Mouse (Mus musculus) spleen, adult 18-20 months (tissue): ENCODE measurements around the gene Pnldc1.
"Not testable (repeated sequence)": the region's sequence is repeated elsewhere in the genome, so short reads cannot be mapped to it uniquely, and the experiment has no call there.

Source experiments
- DNase-seq, 2 experiments: peaks; one replicate each; pipeline ENCODE4 v3.0.0; 2022; ENCODE audit warnings: mixed read lengths in 2 of 2

The Pnldc1 gene

DNA sequence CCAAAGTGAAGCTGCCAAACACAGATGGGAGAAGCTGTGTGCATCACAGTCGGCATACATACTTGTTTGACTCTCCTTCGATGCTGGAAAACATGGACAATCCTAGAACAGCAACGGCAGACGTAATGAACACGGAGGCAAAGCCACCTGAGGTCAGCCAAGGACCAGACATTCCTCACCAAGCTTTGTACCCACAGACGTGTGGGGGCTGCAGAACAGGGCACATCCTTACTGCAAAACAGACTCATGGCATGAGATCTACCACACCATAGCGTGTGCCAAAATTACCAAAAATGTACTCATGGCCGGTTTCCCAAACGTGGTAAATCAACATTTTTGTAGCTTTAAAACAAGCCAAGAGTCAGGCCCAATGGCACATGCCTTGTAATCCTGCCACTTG, 3.6 kb downstream of the Pnldc1 start:
- DNase-seq = no peak

DNA sequence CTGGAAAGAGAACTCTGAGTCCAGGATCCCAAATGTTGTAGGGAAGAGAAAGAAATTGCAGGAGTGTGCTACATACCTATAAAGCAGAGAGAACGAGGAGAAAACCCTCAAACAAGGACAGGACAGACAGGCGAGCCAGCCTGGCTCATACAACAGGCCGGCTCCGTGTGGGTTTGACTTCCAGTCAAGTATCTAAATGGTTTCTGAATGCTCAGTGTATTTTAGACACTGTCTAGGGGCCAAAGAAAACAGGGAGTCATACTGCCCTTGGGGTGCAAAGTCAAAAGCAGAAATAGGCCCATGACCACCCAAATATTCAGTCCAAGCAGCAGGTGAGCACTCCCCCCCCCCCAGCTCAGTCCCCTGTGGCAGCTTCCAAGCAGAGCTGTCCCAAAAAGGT, 4.2 kb downstream of the Pnldc1 start:
- DNase-seq = no peak

DNA sequence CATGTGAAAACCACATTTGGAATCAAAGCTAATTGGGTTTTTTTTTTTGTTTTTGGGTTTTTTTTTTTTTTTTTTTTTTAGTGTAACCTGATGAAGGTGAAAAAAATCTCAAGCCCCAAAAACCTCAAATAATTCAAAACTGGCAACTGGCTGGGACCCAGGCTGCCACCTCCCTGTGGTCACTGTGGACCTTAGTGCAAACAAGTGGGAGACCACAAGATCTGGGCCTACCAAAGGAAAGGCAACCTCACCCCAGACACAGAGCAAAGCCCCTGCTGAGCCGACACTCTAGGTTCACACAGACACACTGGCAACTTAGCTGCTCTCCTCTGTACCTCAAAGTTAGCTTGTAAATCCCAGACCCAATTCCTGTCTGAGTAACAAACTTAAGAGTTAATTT, 5.7 kb downstream of the Pnldc1 start:
- no peak for DNase-seq

DNA sequence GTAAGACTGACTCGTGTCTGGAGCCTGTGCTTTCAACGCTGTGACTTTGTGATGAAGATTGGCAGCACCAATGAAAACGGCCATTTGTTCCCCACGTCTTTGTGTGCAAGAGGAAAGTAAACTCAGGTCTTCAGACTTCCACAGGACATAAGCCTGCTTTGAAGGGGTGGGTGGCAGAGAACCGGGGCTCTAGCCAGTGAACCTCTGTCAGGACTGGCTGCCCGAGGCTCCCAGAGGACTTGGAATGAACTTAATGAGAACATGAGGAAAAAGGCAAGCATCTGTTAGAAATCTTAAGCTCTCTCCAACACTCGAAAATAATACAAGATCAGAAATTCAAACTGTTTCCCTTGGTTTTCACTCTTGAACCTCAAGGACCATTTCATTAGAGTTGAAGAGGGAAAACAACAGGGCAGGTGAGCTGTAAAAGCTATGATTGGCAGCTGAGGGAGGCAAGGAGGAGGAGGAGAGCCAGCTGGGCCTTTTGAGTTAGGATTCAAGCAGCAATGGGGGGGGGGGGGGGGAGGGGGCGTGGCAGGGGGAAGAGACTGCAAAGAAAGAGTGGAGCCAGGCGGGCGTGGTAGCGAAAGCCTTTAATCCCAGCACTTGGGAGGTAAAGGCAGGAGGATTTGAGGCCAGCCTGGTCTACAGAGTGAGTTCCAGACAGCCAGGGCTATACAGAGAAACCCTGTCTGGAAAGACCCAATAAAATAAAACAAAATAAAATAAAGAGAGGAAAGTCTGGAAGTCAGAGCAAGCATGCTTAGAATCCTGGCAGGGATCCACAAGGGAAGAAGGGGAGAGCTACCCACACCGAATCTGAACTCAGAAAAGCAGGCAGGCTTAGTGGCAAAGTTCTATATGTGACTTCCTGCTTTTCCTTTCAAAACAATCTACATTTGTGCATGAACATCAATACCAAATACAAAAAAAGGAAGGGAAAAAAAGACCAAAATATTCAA, 6.4 kb downstream of the Pnldc1 start:
- no peak for DNase-seq

DNA sequence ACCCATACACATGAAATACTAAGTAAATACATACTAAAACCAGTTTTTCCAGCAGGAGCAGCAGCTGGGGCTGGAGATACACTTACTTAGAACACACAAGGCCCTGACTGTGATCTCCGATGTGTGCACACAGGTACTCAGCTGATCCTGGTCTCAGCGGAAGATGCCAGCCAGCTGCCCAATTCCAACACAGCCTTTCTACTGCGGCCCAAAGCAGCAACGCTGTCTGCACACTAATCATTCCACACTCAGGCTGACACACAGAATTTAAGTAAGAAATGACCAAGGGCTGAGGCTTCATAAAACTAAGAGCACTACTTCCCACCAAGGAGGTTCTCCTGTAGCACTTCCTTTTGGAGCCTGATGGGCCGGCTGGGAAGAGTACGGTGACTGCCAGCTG, 7.7 kb downstream of the Pnldc1 start:
- DNase-seq = no peak

DNA sequence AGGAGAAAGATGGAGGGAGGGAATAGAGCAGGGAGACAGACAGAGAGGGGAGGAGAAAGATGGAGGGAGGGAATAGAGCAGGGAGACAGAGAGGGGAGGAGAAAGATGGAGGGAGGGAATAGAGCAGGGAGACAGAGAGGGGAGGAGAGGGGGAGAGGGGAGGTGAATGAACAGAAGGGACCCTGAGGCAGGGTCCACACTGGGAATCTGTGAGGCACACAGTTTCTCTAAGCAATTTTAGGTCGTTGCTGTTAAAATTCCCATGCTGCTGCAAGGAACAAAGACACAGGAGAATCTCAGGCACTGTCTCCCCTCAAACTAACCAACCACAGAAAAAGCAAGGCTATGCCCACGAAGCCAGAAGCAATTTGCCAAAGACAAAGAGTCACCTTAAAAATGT, 11.4 kb downstream of the Pnldc1 start:
- DNase-seq = not testable (repeated sequence)

DNA sequence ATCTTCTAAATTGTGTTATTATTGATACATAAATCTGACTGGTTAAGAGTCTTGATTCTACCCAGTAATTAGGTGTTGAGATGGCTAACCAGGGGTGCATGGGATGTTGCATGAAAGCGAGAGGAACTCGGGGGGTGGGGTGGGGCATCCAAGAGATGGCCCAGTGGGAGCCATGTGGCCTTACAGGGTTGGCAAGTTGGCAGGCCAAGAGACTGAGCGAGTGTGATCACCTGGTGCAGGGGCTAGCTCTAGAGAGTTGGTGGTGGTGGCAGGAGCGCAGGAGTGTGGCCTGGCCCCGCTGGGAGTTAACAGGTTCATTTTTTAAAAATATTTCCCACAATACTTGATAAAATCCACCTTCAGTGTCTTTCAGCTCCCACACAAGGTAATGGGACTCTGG, 12.4 kb downstream of the Pnldc1 start:
- no peak for DNase-seq

DNA sequence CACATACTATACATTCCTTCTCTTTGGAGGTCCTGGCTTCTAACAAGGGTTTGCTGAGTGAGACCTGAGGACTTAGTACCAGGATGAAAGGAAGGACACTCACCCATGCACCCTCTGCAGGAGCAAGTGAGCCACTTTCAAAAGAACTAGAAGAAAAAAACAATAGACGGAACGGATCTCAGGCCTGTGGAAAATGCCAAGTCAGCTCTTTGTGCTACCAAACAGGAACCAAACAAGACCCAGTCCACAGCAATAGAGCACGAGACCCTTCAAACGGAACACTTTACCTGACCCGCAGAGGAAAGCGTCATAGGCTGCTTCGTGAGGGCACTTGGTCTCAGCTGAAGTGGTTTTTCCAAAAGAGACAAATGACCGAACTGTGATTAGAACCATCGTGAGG, 18.0 kb downstream of the Pnldc1 start:
- DNase-seq = no peak

DNA sequence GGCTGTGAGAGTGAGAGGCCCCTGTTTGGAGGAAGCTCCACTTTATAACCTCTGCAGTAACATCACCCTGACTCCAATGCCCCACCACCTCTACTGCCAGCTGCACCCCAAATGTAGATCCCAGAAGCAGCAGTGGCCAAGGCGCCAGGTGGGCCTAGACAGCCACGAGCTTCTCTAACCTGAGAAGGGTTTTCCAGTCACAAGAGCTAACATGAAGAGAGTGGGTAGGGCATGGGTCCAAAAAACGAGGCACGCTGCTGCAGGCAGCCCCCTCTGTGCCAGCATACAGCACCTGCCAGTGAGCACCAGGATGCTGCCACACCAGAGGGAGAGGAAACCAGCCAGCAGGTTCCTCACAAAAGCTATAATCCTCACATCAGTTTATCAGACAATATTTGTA, 19.0 kb downstream of the Pnldc1 start:
- DNase-seq = no peak

DNA sequence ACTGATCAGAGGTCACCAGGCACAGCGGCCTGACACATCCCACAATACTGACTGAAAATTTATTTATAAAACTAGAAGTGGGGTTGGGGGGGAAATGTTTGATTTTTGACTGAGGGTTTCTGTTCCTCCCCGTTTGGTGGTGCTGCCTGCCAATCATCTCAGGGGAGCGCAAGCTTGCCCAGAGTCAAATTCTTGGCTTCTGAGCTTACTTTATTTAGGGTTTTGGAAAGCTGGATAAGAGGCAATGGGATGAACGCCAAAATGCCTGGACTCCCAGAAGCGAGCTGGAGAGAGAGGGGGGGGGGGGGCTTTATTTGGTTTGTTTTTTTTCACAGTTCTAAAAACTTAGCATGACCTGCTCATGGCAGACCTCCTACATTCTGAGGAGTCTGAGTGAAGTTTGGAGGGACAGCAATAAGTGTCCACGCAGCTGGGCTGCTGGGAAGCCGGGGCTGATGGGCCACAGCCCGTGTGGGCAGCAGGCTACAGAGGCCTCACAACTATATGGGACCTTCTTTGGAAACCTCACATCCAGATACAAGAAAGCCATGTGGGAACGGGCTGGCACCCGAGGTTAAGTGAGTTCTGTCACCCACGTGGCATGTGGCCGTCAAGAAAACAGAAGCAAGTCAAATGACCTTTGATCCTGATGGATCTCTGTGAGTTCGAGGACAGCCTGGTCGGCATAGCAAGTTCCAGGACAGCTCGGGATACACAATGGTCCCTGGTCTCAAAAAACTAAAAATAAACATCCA, 22.8 kb downstream of the Pnldc1 start:
- no peak for DNase-seq

DNA sequence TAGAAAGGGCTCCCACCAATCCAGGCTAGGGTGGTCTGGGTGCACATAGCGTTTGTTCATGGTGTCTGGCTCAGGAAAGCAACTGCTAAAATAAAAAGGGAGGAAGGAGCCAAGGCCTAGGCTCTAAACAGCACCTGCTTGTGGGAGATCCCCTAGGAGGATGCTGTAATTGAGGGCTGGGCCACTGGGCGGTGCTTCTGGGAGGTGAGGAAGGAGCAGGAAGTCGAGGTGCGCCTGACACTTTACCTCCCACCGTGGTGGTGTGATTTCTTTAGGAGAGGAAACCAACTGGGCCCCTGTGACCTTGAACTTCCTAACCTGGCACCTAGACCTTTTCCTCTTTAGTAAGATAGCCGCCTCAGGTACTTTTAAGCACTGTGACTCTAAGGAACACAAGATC, 23.4 kb downstream of the Pnldc1 start:
- peak in 1 of 2 experiments; percentile 10 for DNase-seq

DNA sequence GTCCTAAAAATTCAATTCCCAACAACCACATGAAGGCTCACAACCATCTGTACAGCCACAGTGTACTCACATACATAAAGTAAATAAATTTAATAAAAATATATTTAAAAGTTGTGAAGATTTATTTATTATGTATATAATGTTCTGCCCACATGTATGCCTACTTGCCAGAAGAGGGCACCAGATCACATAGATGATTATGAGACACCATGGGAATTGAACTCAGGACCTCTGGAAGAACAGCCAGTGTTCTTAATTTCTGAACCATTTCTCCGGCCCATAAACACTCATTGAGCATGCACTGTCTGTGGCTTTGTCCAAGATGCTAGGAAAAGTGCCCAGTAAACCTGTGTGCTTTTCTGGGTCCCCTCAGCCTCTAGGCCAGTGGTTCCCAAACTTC, 28.8 kb downstream of the Pnldc1 start:
- no peak for DNase-seq

DNA sequence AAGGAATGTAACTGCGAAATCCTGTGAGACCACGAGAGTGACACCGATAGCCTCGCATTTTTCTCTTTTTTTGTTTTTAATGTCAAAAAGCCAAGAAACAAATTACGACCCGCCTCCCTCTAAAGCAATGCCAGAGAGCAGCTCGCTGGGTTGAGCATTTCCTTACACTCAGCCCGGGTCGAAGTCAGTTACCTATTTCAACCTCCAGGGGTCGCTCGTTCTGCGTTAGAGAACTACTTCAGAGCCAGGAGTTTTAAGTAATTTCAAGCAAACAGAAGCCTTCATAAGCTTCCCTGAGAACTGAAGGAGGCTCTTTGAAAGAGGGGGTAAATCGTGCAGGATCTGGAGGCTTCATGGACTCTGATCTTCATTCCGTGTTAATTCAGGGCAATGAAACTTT, 29.9 kb downstream of the Pnldc1 start:
- DNase-seq = peak; percentile 51 to 70

DNA sequence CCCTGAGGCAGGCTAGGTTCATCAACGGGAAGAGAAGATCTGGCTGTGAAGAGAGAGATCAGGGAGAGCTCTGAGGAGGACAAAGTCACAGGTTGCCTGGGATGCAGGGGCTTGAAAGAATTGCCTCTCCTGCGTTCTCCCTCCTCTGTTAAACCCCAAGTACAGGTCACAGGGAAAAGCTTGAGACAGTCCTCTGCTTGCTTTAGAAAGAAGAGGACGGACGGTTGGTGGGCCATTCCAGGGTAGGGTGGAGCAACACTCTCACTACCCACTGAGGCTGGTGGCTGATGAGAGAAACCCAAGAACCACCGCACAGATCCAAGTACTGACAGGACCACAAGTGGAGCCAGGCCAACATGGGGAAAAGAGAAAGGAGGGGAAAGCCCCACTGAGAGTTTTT, 34.3 kb downstream of the Pnldc1 start, which contains the start of gene Mrgprh:
Gene Mrgprh, plus strand, starts transcription at position 301 of the 400 bp plus-strand sequence.
- no peak for DNase-seq

DNA sequence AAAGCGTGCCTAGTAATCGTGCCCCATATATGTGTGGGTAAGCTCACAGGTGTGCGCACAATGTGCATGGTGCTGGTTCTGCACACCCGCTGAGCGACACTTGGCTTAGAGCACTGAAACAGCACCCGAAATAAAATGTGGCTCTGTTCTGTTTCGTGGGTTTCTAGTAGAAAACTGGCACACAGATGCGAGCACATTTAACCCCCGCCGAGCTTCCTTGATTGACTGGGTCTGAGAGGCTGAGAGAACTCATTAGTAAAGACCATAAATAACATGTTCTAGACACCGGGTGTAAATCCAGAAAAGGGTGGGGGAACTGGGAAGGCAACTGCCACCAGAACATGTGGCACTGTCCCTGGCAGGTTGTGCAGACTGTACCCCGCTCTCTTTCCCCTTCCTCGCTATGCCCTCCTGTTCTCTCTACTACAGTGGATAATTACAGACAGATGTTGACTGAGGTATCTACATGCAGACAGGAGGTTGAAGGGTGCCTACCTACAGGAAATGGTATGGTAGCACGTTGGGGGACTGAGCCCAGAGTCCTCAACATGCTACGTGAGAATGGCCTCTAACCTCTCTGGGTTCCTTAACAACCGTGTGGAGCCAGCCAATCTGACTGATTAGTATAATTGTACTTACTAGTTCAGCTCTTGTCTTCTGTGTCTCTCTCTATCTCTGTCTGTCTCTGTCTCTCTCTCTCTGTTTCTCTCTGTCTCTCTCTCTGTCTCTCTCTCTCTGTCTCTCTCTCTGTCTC, 37.6 kb downstream of the Pnldc1 start:
- DNase-seq = no peak

DNA sequence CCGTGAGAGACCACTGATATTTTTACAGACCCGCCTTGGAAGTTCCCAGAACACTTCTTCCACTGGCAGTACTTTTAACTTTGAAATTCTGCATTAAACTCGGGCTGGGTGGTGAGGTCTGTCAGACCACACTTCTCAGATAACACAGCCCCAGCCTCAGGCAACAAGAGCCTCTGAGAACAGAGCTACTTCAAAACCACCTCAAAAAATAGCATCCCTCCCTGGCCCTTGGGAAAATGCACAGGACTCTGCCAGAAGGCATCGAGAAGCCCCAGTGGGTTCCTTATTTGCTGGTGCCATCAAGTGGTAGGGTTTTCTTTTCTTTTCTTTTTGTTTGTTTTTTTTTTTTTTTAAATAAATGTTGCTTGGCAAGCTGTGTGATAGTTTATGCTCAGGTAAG, 41.4 kb downstream of the Pnldc1 start:
- DNase-seq = no peak

DNA sequence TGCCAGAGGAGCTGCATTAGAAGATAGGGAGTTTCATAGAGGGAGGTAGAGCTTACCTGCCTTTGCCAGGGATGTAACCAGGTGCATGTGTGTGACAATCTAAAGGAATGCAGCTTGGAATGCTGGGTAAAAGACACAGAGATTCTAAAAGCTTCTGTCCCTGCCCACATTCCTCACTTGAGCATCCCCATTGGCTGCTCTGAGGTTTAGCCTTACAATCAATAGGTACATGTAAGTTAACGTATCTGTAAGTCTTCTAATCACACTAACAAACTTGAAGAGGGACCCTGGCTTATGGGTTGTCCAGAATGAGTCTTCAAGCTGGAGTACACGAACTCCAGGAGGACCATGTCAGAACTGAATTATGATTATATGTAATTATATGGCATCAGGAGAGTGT, 42.0 kb downstream of the Pnldc1 start, which contains the start of gene Mas1:
Gene Mas1, minus strand, starts transcription at position 101 of the 400 bp plus-strand sequence.
- no peak for DNase-seq

DNA sequence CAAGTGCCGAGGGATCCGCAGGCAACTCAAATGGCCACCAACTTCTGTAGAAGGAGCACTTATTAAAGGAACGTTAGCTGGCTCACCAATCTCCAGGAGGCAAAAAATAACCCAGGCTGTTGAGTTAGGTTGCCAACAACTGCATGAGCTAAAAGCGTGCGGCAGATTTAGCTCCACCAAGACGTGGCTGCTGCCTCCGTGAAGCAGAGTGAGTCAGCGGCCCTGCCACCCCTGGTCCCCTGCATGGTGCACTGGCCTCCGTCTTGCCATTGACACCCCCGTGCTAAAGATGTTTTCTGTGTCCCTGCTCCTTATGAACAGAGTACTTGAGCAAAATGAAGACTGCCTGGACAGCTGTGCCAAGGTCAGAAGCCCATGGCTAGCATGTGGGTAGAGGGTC, 43.2 kb downstream of the Pnldc1 start:
- no peak for DNase-seq

DNA sequence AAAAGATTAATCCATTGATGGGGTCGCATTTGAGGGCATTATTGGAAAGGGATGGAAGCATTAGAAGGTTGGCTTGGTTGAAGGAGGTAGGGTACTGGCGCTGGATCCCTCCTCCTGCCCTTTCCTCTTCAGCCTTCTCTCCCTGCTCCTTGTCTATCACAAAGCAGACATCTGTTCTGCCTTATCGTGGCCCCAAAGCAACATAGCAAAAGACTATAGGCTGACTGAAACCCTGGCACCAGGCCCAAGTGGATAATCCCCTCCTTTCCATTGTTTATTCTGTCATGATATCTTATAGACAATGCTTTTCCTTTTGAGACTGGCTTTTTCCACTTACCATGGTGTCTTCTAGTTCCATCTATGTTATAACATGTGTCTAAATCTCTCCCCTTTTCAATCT, 44.6 kb downstream of the Pnldc1 start:
- DNase-seq = no peak

DNA sequence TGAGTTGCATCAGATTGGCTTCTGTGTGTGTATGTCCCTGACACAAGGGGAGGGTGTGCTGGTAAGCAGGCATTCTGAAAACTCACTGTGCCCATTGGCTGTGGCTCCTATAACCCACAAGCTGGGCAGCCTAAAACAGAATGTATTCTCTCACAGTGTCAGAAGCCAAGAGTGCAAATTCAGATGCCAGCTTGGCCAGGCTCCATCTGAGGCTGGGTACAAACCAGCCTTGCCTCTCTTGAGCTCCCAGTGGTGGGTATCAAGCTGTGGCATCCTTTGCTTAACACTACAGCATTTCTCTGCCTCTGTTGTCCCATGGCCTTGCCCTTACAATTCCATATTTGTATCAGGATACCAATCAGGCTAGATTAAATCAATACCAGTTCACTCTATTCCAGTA, 45.9 kb downstream of the Pnldc1 start:
- no peak for DNase-seq

DNA sequence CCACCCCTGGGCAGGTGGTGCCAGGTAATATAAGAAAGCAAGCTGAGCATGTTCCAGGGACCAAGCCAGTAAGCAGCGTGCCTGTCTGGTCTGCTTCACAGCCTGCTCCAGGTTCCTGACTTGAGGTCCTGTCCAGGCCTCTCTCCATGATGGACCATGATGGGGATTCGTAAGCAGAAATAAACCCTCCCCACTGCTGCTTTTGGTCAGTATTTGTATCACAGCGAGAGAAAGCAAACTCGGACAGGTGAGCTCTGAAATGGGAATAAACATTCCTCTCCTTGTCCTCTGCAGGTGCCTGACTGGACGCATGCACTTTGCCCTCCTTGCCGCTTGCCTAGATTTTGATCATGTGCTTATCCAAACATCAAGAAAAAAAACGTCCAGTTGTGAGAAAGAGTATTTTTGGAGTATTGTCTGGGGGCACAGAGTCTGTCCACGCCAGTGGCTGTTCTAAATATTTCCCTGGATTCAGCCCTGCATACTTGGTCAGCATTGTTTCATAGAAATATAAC, 51.0 kb downstream of the Pnldc1 start:
- no peak for DNase-seq

DNA sequence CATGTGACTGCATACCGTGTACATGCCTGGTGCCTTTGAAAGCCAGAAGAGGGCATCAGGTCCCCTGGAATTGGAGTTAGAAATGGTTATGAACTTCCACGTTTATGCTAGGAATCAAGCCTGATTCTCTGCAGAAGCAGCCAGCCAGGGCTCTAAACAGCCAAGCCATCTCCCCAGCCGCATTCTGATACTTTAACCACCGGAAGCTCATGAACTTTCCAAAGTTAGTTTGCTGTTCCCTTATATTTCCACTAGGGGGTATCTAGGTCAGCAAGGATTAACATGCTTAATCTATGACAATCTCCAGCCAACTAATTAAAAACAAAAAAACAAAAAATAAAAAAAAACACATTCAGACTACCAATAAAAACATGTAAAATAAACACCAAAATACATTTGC, 52.0 kb downstream of the Pnldc1 start:
- DNase-seq = peak in 1 of 2 experiments; percentile 15

DNA sequence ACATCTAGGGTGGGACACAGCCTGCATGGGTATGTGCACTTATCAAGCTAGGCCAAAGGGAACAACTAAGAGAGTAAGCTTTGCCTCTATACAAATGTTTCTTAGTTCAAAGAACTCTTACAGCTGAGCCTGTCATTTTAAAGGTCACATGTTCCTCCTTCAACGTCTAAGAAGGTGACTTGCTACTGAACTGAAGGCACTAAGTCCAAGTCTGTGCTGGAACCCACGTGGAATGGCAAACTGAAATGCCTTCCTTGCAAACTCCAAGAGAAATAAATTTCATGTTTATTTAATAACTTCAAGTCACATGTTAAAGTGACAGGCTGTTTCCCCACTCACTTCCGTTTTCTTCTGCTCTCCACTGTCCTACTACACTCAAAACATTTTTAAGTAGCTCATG, 52.6 kb downstream of the Pnldc1 start:
- DNase-seq = no peak
